Mouse (Mus musculus): ENCODE data around the gene Slc5a10.

DNA sequence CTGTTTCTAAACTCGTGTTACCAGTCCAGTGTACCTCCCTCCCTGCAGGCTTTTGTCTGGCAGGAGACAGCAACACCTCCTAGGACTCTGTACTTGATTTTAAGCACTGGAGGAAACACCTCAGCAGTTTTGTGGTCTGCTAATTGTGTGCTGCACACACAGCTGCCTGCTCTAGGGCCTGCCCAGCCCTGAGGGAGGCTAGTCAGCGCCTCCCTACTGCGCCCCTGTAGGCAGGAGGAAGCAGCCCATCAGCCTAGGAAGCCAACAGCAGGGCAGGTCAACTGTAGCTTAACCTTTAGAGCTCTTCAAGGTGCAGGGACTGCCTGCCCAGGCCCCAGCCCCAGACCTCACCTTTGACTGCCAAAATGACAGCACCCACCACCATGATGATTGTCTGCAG lies 11.7 kb downstream of the Slc5a10 start:
- TF ChIP-seq POLR2A (IDR thresholded peaks at IDR 0.05; ENCODE audit: insufficient read depth, low read depth, low read length) = no peak
- TF ChIP-seq CTCF (IDR thresholded peaks at IDR 0.05) = no peak

Measured in heart, adult 2 months (tissue).